Mouse (Mus musculus) 3134 (cell line): ENCODE results near the gene Emilin2.

Experiments used
- DNase-seq: peaks from one replicate; pipeline ENCODE4 v3.0.0-alpha.2; 2011; ENCODE audit warnings: low spot score; ENCODE audit not compliant: insufficient read length; ENCODE audit errors: extremely low read depth

Emilin2 gene

DNA sequence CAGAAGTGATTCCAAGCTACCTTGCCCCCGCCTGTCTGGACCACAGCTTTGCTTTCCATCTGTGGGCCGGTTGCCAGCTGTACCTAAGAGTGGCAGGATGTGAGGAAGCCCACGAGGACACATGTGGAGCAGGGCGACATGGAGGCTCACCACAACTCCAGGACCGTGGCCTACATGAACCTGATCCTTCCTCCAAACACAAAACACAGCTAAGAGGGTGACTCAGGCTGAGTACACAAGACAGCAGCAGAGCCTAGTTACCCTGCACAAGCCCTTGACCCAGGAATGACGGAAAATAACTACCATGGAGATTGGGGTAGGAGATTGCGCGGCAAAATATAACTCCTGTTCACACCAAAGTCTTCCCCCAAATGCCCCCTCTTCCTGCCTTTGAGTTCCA is 44.4 kb downstream of the Emilin2 start:
- DNase-seq: no peak

DNA sequence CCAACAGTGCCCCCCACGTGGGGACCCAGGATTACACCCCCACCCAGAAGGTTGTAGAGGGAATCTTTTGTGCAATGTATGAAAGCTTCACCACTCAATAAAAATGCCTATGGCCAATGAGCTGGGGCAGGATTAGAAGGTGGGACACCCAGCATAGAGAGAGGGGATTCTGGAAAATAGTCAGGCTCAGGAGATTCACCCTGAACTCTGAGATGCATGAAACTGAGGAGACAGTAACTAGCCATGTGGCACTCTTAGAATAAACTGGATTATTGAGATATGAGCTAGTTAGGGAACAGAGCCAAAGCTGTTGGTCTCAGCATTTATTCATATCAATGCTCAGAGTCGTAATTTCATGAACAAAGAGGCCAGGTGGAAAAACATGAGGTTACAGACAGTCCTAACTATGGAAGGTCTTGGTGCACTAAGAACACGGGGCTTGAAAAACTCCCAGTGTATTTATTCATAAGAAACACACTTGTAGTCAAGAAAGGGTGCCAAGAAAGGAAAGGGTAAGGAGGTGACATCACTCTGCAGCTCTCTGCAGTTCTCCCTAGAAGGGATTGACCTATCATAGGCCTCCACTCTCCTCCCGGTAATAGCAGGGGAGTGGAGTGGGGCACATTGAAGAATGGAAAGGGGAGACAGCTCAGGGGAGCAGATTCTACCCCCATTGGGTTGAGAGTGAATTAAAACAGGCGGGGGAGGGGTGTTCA is 46.3 kb downstream of the Emilin2 start:
- DNase-seq: no peak

GRCm38 (mm10) chr17:71264739-71265138 is 47.0 kb downstream of the Emilin2 start:
- DNase-seq: no peak

GRCm38 (mm10) chr17:71263136-71263535 is 48.6 kb downstream of the Emilin2 start:
- no peak for DNase-seq

GRCm38 (mm10) chr17:71260658-71261057 is 51.1 kb downstream of the Emilin2 start:
- no peak for DNase-seq

GRCm38 (mm10) chr17:71259727-71260126 is 52.1 kb downstream of the Emilin2 start:
- peak; percentile 41 for DNase-seq

DNA sequence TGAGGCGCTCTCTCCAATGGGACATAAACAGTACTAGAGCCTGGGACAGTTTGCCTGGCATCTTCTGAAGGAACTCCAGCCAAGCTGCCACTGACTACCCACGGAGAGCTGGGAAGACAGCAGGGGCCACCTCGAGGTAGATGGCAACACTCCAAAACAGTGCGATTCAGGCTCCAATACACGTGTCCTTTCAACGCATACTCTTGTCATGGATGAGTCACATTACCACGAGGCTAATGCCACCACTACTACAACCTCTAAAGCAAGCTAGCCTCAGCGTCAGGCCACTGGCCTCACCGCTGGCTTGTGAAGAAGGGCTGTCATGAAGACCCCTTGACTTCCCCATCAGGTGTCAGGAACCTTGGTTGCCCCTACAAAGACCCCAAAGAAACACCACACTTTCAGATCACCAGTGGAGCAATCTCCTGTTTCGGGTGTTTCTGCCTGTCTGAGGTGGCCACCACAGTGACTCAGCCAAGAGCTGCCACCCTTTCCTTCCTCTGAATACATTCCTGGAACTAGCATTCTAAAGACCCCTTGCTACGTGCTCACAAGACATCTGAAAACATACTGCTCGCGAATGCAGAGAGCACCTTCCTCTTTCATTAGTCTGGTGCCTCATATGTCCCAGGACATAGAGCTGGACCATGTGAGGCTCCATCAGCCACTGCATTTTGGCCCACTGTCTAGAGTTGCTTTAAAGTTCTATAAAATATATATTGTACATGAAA is 54.8 kb downstream of the Emilin2 start:
- DNase-seq: peak; percentile 82

GRCm38 (mm10) chr17:71256068-71256615 is 55.6 kb downstream of the Emilin2 start:
- peak; percentile 40 for DNase-seq

DNA sequence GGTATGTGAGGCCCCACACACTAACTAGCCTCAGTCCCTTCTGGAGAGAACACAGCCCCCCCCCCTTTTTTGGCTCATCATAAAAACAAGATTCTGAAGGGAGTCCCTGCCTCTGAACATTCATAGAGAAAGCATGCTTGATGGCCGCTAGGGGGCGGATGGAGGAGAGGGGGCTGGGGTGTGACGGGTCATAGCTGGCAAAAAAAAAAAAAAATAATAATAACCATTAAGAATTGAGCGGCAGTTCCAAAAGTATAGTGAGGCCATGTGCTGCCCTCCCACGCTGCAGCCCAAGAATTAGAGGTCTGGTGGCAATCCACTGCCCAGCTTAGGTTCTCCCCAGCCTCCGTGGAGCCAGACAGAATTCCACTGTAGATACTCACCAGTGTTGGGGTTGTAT is 57.0 kb downstream of the Emilin2 start:
- no peak for DNase-seq

GRCm38 (mm10) chr17:71254106-71254505 is 57.7 kb downstream of the Emilin2 start:
- DNase-seq: no peak

- no peak for DNase-seq
These were observed 58.4 kb downstream of the Emilin2 start for GRCm38 (mm10) chr17:71253391-71253790.

GRCm38 (mm10) chr17:71252101-71252500 is 59.7 kb downstream of the Emilin2 start:
- DNase-seq: no peak

DNA sequence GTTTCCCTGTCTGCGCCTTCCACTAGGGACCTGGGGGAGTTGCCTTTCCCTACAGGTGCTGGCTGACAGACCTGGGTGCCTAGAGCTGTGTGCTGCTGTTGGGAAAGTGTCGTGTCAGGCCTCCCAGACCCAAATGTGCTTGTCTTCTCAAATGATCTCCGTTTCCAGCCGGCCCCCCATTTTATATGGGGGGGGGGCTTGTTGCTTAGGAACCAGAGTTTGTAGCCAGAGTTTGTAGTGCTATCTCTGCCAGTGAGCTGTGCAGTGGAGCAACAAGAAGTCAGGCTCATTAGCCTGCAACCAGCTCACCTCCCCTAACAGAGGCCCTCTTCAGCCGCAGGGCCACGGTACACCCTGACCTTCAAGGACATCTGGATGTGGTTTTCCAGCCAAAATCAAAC is 60.2 kb downstream of the Emilin2 start:
- DNase-seq: no peak

GRCm38 (mm10) chr17:71250819-71251600 is 60.8 kb downstream of the Emilin2 start:
- no peak for DNase-seq

- DNase-seq: no peak
These were observed 61.7 kb downstream of the Emilin2 start for GRCm38 (mm10) chr17:71250046-71250445.

DNA sequence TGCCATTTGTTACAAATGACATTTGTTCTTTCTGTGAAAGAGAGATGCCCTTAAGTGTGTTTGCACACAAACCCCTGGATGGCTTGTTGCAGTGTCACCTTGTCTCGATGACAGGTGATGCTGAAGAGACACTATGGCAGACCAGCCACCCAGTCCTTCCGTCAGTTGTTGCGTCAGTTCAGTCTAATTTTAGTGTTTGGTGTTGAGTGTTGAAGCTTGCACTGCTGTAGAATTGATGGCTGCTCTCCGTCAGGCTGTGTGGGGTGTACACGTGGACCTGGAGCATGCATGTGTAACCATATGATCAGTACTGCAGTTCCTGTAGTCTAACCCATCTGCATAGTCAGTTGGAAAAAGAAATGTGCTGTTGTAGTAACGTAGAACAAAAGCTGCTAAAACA is 62.8 kb downstream of the Emilin2 start:
- no peak for DNase-seq

DNA sequence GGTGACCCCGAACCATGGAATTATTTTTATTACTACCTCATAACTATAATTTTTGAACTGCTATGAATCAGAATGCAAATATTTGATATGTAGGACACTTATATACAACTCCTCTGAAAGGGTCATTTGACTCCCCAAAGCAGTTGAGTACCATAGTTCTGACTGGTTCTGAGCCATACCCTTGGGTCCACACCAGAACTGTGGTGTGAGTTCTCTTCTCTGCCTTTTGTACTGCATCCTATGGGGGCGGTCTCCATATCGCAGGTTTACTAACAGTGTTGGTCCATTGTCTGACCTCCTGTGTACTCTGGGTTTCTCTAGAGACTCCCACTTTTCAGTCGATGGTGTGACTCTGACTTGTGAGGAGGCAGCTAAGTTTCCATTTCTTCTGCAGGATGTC is 65.8 kb downstream of the Emilin2 start:
- no peak for DNase-seq

- DNase-seq: no peak
These were observed 66.6 kb downstream of the Emilin2 start for GRCm38 (mm10) chr17:71245133-71245532.

DNA sequence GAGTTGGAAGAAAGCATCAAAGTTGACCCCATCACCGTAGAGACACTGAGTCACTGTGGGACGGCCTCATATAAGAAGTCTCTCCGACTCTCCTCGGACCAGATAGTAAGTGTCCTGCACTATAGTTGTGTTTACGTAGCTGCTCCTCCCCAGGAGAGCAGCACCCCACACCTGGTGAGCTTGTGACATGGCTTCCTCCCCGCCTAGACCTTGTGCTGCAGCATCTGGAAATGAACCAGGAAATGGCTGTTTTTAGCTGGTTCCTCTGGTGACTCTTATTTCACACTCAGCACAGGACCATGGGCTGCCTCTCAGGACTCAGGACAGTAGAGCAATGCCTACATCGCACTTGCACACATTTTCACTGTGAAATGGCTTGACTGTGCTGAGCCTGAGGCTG is 69.1 kb downstream of the Emilin2 start:
- no peak for DNase-seq

DNA sequence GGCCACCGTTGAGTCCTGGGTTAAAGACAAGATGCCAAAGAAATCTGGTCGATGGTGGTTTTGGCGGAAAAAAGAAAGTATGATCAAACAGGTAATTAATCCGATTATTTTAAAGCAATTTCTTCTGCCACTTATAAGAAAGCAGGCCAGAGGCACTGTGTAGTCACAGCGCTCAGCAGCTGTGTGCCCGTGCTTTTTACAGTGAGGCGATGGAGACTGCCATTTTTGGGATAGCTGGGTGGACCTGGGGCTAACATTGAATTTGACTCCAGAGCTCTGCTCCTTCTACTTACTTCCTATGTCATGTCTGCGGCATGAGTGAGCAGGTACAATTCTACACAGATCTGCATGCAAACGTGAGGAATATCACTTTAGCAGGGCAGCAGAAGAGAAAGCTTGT is 71.0 kb downstream of the Emilin2 start:
- no peak for DNase-seq

GRCm38 (mm10) chr17:71238494-71238893 is 73.3 kb downstream of the Emilin2 start:
- DNase-seq: no peak
